Mouse (Mus musculus): Measurements from ENCODE around the gene Bcl2. TPM values are rescaled to one million over a fixed set of nuclear protein-coding genes. Genes with fewer than 3 reads are reported as not detected.

Gene Bcl2
- polyA plus RNA-seq, 1 experiment from 2014 or later = 5.6 TPM

DNA sequence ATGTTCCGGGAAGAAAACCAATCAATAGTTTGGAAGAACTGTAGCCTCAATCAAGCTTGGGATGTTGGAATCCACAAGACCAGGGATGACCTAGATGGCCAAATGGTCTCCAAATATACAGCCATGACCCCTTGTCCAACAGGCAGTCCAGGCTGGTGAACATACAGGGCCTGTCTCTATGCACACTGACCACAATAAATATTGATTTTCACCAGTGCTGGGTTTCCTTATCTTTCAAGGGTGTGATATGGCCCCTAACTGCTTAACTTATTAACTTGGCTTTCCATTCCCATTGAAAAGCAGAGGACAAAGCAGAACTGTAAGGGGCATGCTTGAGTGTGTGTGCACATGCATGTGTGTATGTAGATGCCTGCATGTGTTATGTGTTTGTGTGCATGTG is 197.0 kb downstream of the Bcl2 start:
- ATAC-seq (ENCODE audit: low FRiP score, low TSS enrichment) = peak; percentile 77
- H3K27ac ChIP-seq (replicated peaks) = peak overlapping the region; percentile 56; the same call in 1 of the 2 replicates

GRCm38 (mm10) chr1:106515611-106516010 is 198.5 kb downstream of the Bcl2 start:
- H3K36me3 ChIP-seq (ENCODE audit: control insufficient read depth, insufficient read depth, low read length) = no peaks in the 10 kb centered on the region
- TF ChIP-seq EP300 (optimal IDR thresholded peaks at IDR 0.05) (no peak), CTCF (IDR thresholded peaks at IDR 0.05; ENCODE audit: low read depth) (no peak)
- no peaks in the 10 kb centered on the region for H3K9me3 ChIP-seq (ENCODE audit: control insufficient read depth, low read length)
- no peak for ATAC-seq (ENCODE audit: low FRiP score, low TSS enrichment)
- H3K4me1 ChIP-seq (replicated peaks; ENCODE audit: control insufficient read depth, insufficient read depth) = no peaks in the 10 kb centered on the region
- DNase-seq (ENCODE audit: low spot score) = no peak
- no peaks in the 10 kb centered on the region for H3K27me3 ChIP-seq (ENCODE audit: control insufficient read depth, insufficient read depth, low read length)
- no peak overlapping the region for H3K4me2 ChIP-seq (replicated peaks; ENCODE audit: low read depth)
- no peak overlapping the region for H3K4me3 ChIP-seq (ENCODE audit: low read depth, low read length)
- WGBS = 77% methylated on average over 6 of the region's 6 CpGs
- no peak overlapping the region for H3K27ac ChIP-seq (replicated peaks)
- no peak overlapping the region for H3K9ac ChIP-seq (ENCODE audit: low read length)

More for the DNA sequence above, 197.0 kb downstream of the Bcl2 start:
- no peaks in the 10 kb centered on the region for H3K4me1 ChIP-seq (replicated peaks; ENCODE audit: control insufficient read depth, insufficient read depth)
- TF ChIP-seq EP300 (optimal IDR thresholded peaks at IDR 0.05) (no peak), CTCF (IDR thresholded peaks at IDR 0.05; ENCODE audit: low read depth) (no peak)
- WGBS = 75% methylated on average over 1 of the region's 1 CpGs
- H3K27me3 ChIP-seq (ENCODE audit: control insufficient read depth, insufficient read depth, low read length) = no peaks in the 10 kb centered on the region
- H3K4me2 ChIP-seq (replicated peaks; ENCODE audit: low read depth) = no peak overlapping the region
- peak; percentile 23 for DNase-seq (ENCODE audit: low spot score)
- no peaks in the 10 kb centered on the region for H3K36me3 ChIP-seq (ENCODE audit: control insufficient read depth, insufficient read depth, low read length)
- H3K4me3 ChIP-seq (ENCODE audit: low read depth, low read length) = no peak overlapping the region
- H3K9me3 ChIP-seq (ENCODE audit: control insufficient read depth, low read length) = no peaks in the 10 kb centered on the region
- H3K9ac ChIP-seq (ENCODE audit: low read length) = no peak overlapping the region

DNA sequence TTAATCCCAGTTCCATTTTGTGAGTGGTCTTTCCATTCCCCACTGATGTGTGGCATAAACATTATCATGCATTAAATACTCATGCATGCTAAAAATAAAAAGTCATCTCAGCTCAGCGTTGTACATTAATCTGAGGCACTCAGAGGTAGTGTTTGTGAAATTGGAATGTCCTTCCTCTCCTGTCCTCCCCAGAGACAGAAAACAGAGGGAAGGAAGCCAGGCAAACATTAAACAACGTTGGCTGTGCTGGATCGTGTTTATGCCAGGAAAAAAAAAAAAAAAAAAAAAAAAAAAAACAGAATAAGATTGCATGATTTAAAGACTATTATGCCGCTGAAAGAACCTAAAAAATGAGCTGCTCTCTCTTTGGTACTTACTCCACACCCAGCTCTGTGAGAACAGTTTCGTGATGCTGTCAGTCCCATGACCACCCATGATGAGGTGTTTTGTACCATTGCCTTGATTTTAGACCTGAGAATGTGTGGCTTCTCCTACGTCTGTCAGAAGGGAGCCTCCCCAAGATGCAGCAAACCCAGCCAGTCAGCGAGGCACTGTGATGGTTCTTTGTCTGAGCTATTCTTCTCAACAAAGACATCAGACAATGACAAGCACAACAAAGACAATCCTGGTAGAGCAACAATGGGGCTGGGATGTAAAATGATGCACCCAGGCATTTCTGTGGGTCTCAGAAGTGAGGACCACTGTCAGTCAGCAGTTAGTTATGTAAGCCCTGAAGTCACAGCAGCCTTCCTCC is 200.0 kb downstream of the Bcl2 start:
- Histone ChIP-seq H3K27me3 (ENCODE audit: control insufficient read depth, insufficient read depth, low read length) (no peaks in the 10 kb centered on the region), H3K9ac (ENCODE audit: low read length) (no peak overlapping the region), H3K9me3 (ENCODE audit: control insufficient read depth, low read length) (no peaks in the 10 kb centered on the region), H3K4me1 (replicated peaks; ENCODE audit: control insufficient read depth, insufficient read depth) (no peaks in the 10 kb centered on the region), H3K4me2 (replicated peaks; ENCODE audit: low read depth) (no peak overlapping the region), H3K27ac (replicated peaks) (no peak overlapping the region), H3K4me3 (ENCODE audit: low read depth, low read length) (no peak overlapping the region), H3K36me3 (ENCODE audit: control insufficient read depth, insufficient read depth, low read length) (no peaks in the 10 kb centered on the region)
- ATAC-seq (ENCODE audit: low FRiP score, low TSS enrichment) (no peak), DNase-seq (ENCODE audit: low spot score) (no peak)
- 34% methylated on average over 7 of the region's 7 CpGs for WGBS
- TF ChIP-seq CTCF (IDR thresholded peaks at IDR 0.05; ENCODE audit: low read depth) (no peak), EP300 (optimal IDR thresholded peaks at IDR 0.05) (no peak)

- no peak overlapping the region for H3K4me2 ChIP-seq (replicated peaks; ENCODE audit: low read depth)
- no peak overlapping the region for H3K4me3 ChIP-seq (ENCODE audit: low read depth, low read length)
- DNase-seq (ENCODE audit: low spot score) = no peak
- no peaks in the 10 kb centered on the region for H3K36me3 ChIP-seq (ENCODE audit: control insufficient read depth, insufficient read depth, low read length)
- H3K9me3 ChIP-seq (ENCODE audit: control insufficient read depth, low read length) = no peaks in the 10 kb centered on the region
- H3K27ac ChIP-seq (replicated peaks) = no peak overlapping the region
- no peak overlapping the region for H3K9ac ChIP-seq (ENCODE audit: low read length)
- WGBS = 48% methylated on average over 4 of the region's 4 CpGs
- no peaks in the 10 kb centered on the region for H3K27me3 ChIP-seq (ENCODE audit: control insufficient read depth, insufficient read depth, low read length)
- no peaks in the 10 kb centered on the region for H3K4me1 ChIP-seq (replicated peaks; ENCODE audit: control insufficient read depth, insufficient read depth)
- TF ChIP-seq EP300 (optimal IDR thresholded peaks at IDR 0.05) = no peak
- TF ChIP-seq CTCF (IDR thresholded peaks at IDR 0.05; ENCODE audit: low read depth) = no peak
- no peak for ATAC-seq (ENCODE audit: low FRiP score, low TSS enrichment)
Measured at GRCm38 (mm10) chr1:106513481-106513880, 200.6 kb downstream of the Bcl2 start.

- Histone ChIP-seq H3K4me3 (ENCODE audit: low read depth, low read length) (no peak overlapping the region), H3K9ac (ENCODE audit: low read length) (no peak overlapping the region), H3K4me1 (replicated peaks; ENCODE audit: control insufficient read depth, insufficient read depth) (no peaks in the 10 kb centered on the region), H3K27me3 (ENCODE audit: control insufficient read depth, insufficient read depth, low read length) (no peaks in the 10 kb centered on the region), H3K4me2 (replicated peaks; ENCODE audit: low read depth) (no peak overlapping the region), H3K27ac (replicated peaks) (no peak overlapping the region), H3K36me3 (ENCODE audit: control insufficient read depth, insufficient read depth, low read length) (no peaks in the 10 kb centered on the region), H3K9me3 (ENCODE audit: control insufficient read depth, low read length) (no peaks in the 10 kb centered on the region)
- DNase-seq (ENCODE audit: low spot score) (peak; percentile 79), ATAC-seq (ENCODE audit: low FRiP score, low TSS enrichment) (peak; percentile 85)
- WGBS = 18% methylated on average over 6 of the region's 6 CpGs
- TF ChIP-seq EP300 (optimal IDR thresholded peaks at IDR 0.05) = no peak
- TF ChIP-seq CTCF (IDR thresholded peaks at IDR 0.05; ENCODE audit: low read depth) = peak; percentile 99
Measured at GRCm38 (mm10) chr1:106511593-106511992, 202.5 kb downstream of the Bcl2 start.

DNA sequence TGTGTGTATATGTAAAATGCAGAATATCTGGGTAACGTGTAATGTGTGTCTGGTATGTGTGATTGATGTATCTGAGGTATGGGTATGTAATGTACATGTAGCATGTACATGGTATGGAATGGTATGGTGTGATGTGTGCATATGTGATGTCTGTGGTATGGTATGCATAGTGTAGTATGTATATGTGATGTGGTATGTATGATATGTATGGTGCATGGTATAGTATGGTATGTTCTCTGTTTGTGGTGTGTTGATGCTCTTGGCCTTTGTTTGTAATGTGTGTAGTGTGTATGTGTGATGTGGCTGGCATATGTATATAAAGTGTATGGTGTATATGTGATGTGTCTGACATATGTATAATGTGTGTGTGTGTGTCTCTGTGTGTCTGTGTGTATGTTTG is 206.5 kb downstream of the Bcl2 start:
- TF ChIP-seq EP300 (optimal IDR thresholded peaks at IDR 0.05) (no peak), CTCF (IDR thresholded peaks at IDR 0.05; ENCODE audit: low read depth) (no peak)
- no peak overlapping the region for H3K4me2 ChIP-seq (replicated peaks; ENCODE audit: low read depth)

More for the DNA sequence above, 206.5 kb downstream of the Bcl2 start:
- Histone ChIP-seq H3K9ac (ENCODE audit: low read length) (no peak overlapping the region), H3K4me3 (ENCODE audit: low read depth, low read length) (no peak overlapping the region), H3K27ac (replicated peaks) (no peak overlapping the region), H3K9me3 (ENCODE audit: control insufficient read depth, low read length) (no peaks in the 10 kb centered on the region), H3K27me3 (ENCODE audit: control insufficient read depth, insufficient read depth, low read length) (no peaks in the 10 kb centered on the region), H3K36me3 (ENCODE audit: control insufficient read depth, insufficient read depth, low read length) (no peaks in the 10 kb centered on the region), H3K4me1 (replicated peaks; ENCODE audit: control insufficient read depth, insufficient read depth) (no peaks in the 10 kb centered on the region)
- WGBS = 78% methylated on average over 1 of the region's 1 CpGs
- ATAC-seq (ENCODE audit: low FRiP score, low TSS enrichment) = no peak
- no peak for DNase-seq (ENCODE audit: low spot score)

Measured in stomach, postnatal 0 days (tissue).